Mouse (Mus musculus) liver, postnatal 0 days (tissue): ENCODE results near the gene Ndufab1.

ENCODE experiments used
- CTCF ChIP-seq: sonication (generic); IDR thresholded peaks from 2 replicates; pipeline ENCODE4 v1.5.1; 2016; ENCODE audit warnings: antibody characterized with exemption, low read depth
- EP300 ChIP-seq: IDR thresholded peaks from 2 replicates; pipeline ENCODE4 v1.6.1; 2016; ENCODE audit warnings: antibody characterized with exemption, low read depth, mild to moderate bottlenecking

DNA sequence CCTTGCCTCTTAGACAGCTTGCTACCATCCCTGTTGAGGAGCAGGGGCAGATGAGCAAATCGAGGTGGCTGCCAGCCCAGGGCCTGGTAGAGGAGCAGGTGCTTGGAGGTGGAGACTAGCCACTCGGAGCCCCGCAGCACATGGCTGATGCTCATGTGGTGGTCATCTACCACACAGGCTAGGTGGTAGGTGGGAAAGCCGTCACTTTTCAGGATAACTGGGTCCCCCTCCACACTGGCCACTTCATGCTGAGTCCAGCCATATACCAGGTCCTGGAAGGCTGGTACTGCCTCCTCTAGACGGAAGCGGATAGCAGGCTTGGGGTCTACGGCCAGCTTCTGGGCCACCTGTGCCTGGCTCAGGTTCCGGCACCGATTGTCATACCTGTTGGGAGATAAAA, 53.5 kb downstream of the Ndufab1 start:
- no peak for TF ChIP-seq EP300
- TF ChIP-seq CTCF = no peak
